Mouse (Mus musculus): ENCODE data around the gene Lmo2.
"Not testable (repeated sequence)": the region's sequence is repeated elsewhere in the genome, so short reads cannot be mapped to it uniquely, and the experiment has no call there.

Gene Lmo2

DNA sequence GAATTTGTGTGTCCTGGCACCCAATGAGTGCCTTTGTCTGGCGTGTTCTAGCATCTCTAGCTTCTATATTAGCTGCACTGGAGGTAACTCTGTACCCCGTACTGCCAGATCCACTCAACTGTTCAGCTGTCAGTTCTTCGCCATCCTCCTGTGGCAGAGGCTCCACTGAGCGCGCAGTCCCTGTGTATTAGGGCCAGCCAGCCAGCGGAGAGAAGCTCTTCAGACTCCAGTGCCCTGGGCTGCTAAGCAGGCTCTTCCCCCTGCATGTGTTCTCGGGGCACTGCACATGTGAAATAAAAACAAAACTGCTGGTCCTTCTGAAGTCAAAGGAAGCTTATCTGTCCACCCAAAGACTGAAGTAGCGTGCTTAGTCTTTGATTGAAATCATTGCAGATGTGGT is 19.4 kb downstream of the Lmo2 start:
- no peak for DNase-seq (ENCODE audit: low read depth, low spot score)

DNA sequence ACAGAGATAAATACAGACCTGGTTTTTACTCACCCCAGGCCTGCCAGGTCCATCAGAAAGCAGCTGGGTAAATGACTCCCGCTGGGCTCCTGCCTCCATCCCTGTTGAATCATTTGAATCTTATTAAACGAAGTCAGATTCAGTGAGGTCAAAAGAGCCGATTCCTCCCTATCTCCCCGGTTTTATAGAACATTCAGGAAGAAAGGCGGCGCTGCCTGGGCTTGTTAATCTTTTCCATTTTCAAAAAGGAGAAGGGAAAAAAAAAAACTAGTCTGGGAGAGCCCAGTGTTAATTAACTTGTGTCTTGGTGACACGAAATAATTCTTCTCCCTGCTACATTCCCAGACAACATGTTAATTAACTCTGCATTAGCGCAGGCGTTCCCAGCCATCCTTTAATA is 19.9 kb downstream of the Lmo2 start:
- no peak for DNase-seq (ENCODE audit: low read depth, low spot score)

DNA sequence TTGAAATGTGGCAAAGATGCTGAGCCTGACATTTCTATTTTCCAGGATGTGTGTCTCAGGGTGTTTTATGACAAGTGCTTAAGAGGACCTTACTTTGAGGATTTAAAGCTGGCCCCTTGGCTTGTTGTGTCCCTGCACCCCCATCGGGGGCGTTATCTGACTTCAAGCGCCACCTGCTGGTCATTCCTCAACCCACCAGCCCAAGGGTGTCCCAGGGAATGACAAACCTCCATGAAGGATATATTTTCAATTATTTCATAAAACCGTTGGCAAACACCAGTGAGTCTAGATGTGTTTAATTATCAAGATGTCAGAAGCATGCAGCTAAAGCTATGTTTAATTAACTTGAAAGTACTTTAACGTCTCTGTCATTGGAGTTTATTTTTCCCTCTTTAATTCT is 24.5 kb downstream of the Lmo2 start:
- peak; percentile 73 for DNase-seq (ENCODE audit: low read depth, low spot score)

DNA sequence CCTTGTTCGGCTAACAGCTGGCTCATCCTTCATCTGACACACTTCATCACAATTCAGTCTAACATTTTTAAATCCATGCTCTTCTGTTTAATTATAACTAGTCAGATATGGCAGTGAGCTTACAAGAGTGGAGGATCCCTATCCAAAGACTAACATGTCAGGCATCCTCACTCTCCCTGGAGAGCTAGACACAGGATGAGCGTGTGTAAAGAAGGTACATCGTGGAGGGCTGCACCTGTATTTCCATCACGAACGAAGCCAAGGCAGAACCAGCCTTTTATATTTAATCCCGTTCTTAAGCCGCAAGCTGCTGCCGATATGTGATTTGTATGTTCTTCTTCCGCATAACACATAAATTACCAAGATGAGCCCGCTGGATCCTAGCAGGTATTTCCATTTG is 25.4 kb downstream of the Lmo2 start:
- DNase-seq (ENCODE audit: low read depth, low spot score) = no peak

DNA sequence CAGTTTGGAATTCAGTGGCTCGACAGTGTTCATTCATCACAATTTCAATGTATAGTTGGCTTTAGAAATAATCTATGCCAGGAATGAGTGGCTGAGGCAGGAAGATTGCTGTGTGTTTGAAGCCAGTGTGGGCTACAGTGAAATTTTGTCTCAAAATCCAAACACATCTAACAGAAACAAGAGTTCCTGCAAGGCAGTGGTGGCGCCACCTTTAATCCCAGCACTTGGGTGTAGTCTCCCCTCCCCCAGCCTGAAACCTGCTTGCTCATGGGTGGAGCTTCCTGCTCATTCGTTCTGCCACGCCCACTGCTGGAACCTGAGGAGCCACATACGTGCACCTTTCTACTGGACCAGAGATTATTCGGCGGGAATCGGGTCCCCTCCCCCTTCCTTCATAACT is 29.8 kb downstream of the Lmo2 start:
- DNase-seq (ENCODE audit: low read depth, low spot score) = not testable (repeated sequence)

DNA sequence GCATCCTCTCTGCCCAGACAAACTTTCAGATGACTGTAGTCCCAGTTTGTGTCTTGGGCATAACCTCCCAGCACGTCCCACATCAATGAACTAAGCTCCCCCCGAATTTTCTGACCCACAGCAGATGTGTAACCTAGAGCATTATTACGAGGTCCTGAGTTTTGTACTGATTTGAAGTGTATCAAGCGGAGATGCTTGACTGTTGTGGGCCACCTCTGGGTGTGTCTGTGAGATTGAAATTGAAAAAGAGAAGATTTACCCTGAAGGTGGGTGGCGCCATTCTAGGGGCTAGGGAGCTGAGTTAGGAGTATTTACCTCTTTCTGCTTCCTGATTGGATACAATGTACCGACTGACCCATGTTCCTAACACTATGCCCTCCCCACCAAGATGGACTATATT is 31.9 kb downstream of the Lmo2 start:
- no peak for DNase-seq (ENCODE audit: low read depth, low spot score)

DNA sequence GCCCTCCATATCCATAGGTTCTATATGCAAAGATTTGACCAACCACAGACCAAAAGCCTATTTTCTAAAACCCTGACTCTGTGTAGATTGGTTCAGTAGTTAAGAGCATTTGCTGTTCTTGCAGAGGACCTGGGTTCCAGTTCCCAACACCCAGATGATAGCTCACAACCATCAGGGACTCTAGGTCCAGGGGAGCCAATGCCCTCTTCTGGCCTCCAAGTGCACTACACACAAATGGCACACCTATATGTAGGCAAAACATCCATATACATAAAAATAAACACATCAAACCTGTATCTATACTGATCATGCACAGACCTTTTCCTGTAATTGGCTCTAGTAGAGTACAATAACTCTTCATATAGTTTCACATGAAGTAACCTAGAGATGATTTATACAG is 33.5 kb downstream of the Lmo2 start:
- no peak for DNase-seq (ENCODE audit: low read depth, low spot score)

DNA sequence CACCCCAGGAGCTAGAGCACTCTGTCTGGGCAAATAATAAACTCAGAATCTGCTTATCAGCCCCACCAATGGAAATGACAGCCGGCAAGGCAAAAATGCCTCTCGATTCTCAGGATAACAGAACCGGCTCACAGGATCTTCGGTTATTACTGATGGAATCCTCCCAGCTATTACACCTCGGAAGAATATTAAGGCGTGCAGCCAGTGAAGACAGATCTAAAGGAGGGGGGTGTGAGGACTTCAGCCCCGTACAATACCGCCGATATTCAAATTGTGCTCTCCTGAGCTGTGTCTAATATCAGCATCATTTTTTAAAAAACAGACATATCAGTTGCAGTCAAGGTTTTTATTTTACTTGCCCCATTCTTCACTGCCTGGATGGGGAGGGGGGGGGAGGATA is 34.4 kb downstream of the Lmo2 start:
- DNase-seq (ENCODE audit: low read depth, low spot score) = no peak

DNA sequence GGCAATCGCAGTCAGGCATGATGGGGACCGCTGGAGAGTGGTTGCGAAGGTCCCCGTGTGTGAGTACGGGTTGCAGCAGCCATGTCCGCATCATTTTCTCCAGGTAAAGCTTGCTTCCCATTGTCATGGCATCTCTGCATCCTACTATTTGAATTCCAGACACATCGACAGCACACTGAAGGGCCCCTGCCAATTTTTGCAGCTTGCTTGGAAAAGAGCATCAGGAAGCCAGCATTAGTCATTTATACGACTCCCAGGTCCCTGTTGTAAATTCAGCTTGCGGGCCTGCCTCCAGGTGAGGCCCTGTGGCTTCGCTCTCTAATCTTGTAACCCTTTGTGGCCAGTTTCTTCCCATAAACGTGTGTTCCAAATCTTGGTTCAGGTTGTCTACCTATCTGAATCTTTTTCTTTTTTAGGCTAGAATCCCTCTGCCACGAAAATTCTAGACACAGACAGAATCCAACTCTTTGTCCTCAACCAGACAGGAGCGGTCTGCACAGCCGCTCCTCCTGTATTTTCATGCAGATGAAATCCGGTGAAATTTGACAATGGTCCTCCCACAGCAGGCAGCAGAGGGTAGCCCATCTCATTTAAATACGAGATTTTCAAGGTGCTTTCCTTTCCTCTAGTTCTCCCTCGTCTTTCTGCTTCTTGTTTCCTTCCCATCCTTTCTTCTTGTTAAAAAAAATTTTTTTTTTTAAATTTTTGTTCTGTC is 35.0 kb downstream of the Lmo2 start:
- DNase-seq (ENCODE audit: low read depth, low spot score) = no peak

DNA sequence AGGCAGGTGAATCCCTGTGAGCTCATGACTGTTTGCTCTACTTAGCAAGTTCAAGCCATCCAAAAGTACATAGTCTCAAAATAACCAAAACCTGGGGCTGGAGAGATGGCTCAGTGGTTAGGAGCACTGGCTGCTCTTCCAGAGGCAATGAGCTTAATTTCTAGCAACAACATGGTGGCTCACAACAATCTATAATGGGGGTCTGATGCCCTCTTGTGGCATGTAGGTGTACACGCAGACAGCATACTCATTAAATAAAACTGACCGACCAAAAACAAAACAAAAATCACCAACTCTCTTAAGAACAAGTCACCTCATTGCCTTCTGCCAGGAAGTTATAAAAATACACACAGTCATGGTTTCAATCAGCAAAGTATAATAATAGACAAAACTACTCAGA is 43.3 kb downstream of the Lmo2 start:
- peak; percentile 58 for DNase-seq (ENCODE audit: low read depth, low spot score)

DNA sequence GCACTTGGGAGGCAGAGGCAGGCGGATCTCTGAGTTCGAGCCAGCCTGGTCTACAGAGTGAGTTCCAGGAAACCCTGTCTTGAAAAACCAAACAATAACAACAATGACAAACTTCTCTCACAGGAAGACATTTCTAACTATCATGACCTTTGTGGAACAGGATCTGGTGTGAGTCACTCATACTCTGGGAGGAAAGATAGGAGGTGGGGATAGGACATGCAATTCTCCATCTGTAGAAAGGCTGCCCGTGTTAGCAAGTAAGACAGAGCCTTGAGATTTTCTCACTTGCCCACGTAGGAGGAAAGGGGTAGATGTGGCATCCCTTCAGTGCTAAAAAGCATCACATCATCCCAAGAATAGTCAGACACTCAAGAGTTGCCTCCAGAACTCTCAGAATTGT is 44.1 kb downstream of the Lmo2 start:
- DNase-seq (ENCODE audit: low read depth, low spot score) = peak; percentile 26

DNA sequence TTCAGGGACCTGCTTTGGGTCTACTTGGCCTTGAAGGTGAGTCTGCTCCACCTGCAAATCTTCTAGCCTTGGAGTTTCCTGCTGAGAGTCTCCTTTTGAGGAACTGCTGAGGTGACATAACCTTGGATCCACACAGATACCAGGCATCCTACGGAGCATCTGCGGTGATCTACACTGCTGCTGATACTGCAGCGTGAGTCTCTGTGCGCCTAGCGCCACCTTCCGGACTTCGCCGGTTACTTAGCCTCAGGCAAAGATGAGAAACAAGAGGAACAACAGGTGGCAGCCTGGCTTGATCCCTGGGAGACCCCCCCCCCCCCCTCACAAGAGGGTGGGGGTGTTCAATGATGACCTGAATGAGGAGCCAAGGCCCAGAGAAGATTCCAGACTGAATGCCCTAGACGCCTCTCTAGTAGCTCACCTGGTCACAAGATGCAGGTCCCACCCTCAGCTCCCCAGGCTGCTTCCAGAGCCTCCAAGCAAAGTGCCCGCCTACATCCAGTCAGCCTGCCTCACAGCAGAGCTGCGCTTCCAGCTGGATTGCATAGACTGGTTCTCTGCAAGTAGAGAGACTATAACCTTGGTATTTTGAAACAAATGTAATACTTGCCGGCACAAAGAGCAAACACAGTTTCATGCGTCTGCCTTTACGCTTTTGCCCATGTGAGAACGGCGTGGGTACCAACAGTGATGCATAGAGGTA is 45.1 kb downstream of the Lmo2 start:
- peak; percentile 82 for DNase-seq (ENCODE audit: low read depth, low spot score)

DNA sequence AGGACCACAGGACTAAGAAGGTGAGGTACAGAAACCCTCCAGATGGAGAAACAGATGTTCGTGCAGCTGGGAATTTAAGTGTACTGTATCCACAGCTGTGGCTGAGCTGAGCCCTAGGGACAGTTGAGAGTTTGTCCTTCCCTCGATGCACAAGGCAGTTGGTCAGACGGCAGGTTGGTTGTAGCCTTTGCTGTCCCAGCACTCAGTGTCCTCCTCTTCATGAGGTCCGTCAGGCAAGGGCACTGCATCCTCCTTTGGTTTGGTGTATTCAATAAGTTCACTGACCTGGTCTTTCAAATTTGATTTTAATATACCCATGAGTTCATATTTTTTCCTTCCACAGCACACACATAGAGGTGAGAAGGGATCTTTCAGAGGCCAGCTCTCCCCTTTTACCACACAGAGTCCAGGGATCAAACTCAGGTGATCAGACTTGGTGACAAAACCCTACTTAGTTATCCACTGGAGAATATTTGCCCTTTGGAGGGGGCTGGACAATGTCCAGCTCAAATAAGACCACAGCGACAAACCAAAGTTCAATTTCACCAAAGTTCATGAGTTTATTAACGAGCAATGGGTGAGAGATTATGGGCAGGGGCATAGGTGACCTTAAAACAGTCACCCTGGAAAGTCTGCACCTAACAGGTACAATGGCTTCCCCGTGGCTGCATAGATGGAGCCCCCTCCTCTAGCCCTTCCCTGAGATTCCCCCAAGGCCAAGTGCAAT is 50.2 kb downstream of the Lmo2 start:
- no peak for DNase-seq (ENCODE audit: low read depth, low spot score)

DNA sequence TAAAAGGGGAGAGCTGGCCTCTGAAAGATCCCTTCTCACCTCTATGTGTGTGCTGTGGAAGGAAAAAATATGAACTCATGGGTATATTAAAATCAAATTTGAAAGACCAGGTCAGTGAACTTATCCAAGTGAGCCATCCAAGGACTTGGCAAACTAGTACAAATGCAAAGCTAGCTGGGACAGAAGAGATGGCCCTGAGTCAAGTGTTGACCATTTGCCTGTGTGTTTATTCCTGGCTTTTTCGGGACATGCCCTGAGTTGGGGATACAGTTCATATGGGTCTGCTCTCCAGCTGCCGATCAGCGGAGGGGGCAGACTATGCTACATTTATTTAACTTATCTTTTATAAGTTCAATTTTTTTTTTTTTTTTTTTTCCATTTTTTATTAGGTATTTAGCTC is 51.1 kb downstream of the Lmo2 start:
- DNase-seq (ENCODE audit: low read depth, low spot score) = not testable (repeated sequence)

DNA sequence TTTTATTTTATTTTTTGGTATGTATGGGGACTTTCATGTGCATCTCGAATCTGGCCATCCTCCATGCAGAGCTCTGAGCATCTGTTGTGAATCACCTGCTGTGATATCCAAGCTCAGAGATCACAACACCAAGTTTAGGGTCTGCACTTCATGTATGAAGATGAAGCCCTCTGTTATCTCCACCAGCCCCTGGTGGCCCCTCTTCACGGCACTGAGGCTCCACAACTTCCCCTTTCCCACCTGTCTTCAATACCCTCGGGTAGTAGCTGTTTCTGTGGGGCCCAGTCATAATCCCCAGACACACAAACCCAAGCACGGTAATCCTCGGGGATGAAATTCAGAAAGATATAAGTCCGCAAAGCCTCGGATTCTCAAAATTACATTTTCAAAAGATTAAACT is 65.3 kb downstream of the Lmo2 start:
- no peak for DNase-seq (ENCODE audit: low read depth, low spot score)

DNA sequence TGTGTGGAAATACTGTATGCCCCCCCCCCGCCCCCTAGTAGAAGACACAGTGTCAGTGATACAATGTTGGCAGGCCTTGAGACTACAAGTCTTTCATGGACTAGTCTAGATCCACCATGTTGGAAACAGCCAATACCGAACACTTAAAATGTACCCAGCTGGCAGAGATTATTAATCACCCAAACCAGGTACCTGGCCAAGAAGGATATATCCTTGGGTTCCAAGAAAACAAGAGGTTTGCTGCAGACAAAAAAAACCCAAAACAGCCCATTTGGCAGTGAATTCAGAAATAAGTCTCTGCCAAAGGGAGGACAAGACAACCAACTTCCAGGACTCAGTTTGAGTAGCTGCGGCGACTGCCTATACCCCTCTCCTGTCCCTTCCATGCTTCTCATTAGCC is 66.9 kb downstream of the Lmo2 start:
- no peak for DNase-seq (ENCODE audit: low read depth, low spot score)

DNA sequence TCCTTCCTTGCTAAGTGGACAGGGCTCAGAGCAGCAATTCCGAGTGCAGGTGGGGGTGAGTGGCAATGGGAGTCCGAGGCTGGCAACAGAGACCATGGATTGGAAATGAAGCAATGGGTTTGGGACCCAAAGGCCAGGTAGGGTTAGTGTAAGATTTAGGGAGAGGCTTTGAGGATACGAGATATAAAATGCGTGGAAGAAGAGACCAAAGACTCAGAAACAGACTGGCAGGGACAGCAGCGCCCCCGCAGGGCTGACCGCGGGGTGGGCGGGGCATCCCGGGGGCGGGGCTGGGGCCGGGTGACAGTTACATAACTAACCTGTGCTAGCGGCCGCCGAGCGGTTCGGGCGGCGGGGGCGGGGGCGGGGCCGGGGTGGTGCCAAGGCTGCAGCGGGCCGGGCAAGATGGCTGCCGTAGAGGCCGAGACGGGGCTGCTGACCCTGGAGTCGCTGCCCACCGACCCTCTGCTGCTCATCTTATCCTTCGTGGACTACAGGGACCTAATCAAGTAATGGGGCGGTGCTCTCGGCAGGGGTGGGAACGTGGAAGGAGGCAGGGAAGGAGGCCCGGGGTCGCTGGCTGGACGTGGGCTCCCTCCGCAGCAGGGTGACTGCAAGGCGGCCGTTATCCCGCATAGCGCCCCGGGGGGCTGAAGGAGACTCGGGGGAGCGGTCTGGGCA is 69.8 kb downstream of the Lmo2 start, which contains the start of gene Fbxo3:
Fbxo3 (plus strand) TSS at position 264 of the 681 bp plus-strand sequence.
- peak; percentile 84 for DNase-seq (ENCODE audit: low read depth, low spot score)

DNA sequence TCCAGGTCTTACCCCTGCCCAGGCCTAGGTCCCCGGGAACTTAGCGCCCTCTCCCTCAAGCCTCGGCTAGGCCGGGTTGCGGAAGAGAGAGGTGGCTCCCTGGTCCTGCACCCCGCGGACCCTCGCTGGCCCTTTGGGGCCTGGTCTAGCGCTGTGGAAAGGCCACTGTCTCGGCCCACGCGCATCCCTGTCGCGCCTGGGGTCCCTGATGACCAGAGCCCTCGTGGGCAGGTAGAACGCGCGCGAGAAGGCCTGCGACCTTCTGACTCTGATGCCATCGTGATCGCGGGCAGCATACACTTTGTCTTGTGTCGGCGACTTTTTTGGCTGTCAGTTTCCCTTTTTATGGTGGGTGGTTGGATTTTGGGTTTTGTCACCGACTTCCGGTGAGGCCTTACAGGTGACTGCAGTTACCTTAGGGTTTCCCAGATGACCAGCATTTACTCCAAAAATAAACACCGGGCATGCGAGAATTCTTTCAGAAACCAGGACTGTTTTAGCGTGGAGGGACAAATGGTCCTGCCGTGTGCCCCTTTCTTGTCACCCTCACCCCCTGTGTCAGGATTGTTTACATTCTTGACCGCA is 70.4 kb downstream of the Lmo2 start, which contains the start of gene 4931422A03Rik:
4931422A03Rik (minus strand) TSS at position 223 of the 585 bp plus-strand sequence.
- peak; percentile 40 for DNase-seq (ENCODE audit: low read depth, low spot score)

DNA sequence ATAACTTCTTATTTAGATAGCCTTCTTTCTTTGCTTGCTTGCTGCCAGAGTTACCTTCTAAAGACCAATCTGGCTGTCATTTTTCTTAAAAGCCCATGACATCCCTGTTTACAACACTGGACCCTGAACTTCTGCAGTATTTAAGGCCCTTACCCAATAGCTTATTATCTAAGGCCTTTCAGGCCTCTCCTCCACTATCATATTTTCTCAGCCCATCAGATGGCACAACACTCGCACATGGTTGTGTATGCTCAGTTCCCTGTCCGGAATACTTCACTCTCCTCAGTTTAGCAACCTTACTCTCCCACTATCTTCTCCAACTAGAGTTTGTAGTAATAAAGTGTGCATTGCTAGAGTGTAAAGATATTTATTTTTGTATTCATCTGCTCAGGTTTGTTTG is 71.3 kb downstream of the Lmo2 start:
- no peak for DNase-seq (ENCODE audit: low read depth, low spot score)

DNA sequence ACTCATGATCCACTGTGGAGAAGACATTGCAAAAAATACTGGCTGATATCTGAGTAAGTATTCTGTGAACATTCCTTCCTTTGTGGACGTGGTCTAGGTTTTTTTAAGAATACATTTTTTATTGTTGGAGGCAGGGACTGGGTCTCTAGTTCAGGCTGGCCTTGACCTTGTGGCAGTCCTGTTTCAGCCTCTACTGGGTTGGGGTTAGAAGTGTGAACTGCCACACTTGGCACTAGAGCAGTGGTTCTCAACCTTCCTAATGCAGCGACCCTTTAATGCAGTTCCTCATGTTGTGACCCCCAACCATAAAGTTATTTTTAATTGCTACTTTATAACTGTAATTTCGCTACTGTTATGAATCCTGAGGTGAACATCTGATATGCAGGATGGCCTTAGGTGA is 72.6 kb downstream of the Lmo2 start:
- DNase-seq (ENCODE audit: low read depth, low spot score) = no peak

Measured in brain, adult 2 months (tissue).